Mouse (Mus musculus): ENCODE measurements around the gene Scgb1b10.
"Not testable (repeated sequence)": the region's sequence is repeated elsewhere in the genome, so short reads cannot be mapped to it uniquely, and the experiment has no call there.

The Scgb1b10 gene

GRCm38 (mm10) chr7:32100553-32100952 is at the start of gene Scgb1b10:
Scgb1b10 (plus strand) TSS chr7:32100853.
- DNase-seq (ENCODE audit: extremely low spot score) = not testable (repeated sequence)
